Mouse (Mus musculus): ENCODE data around the gene 5830473C10Rik. TPM values are rescaled to one million over a fixed set of nuclear protein-coding genes. Genes with fewer than 3 reads are reported as not detected.

The 5830473C10Rik gene
- polyA plus RNA-seq, 1 experiment from 2014 or later: 1.8 TPM

- no peaks in the 10 kb centered on the region for H3K9me3 ChIP-seq (replicated peaks; ENCODE audit: control insufficient read depth, low read length)
- 77% methylated on average over 4 of the region's 4 CpGs for WGBS (ENCODE audit: insufficient replicate concordance)
Observed at GRCm38 (mm10) chr5:90627423-90627822, 66.5 kb downstream of the 5830473C10Rik start.

GRCm38 (mm10) chr5:90628011-90628410 is 67.1 kb downstream of the 5830473C10Rik start:
- Histone ChIP-seq H3K4me3 (ENCODE audit: low read depth, low read length) (no peak overlapping the region), H3K27ac (ENCODE audit: low read length) (no peak overlapping the region), H3K9me3 (replicated peaks; ENCODE audit: control insufficient read depth, low read length) (no peaks in the 10 kb centered on the region), H3K27me3 (ENCODE audit: control insufficient read depth, insufficient read depth, low read depth, low read length) (no peaks in the 10 kb centered on the region), H3K9ac (ENCODE audit: low read depth, low read length) (no peak overlapping the region), H3K4me1 (ENCODE audit: control insufficient read depth, low read depth, low read length) (no peaks in the 10 kb centered on the region), H3K36me3 (ENCODE audit: control insufficient read depth, insufficient read depth) (no peaks in the 10 kb centered on the region), H3K4me2 (ENCODE audit: low read depth, low read length) (no peak overlapping the region)
- WGBS (ENCODE audit: insufficient replicate concordance): 62% methylated on average over 3 of the region's 3 CpGs
- no peak for ATAC-seq (ENCODE audit: low read depth)

More at GRCm38 (mm10) chr5:90627423-90627822, 66.5 kb downstream of the 5830473C10Rik start:
- no peak overlapping the region for H3K4me3 ChIP-seq (ENCODE audit: low read depth, low read length)
- no peak for ATAC-seq (ENCODE audit: low read depth)
- H3K27me3 ChIP-seq (ENCODE audit: control insufficient read depth, insufficient read depth, low read depth, low read length): no peaks in the 10 kb centered on the region
- H3K4me2 ChIP-seq (ENCODE audit: low read depth, low read length): no peak overlapping the region
- no peak overlapping the region for H3K9ac ChIP-seq (ENCODE audit: low read depth, low read length)
- no peaks in the 10 kb centered on the region for H3K36me3 ChIP-seq (ENCODE audit: control insufficient read depth, insufficient read depth)
- no peaks in the 10 kb centered on the region for H3K4me1 ChIP-seq (ENCODE audit: control insufficient read depth, low read depth, low read length)
- no peak overlapping the region for H3K27ac ChIP-seq (ENCODE audit: low read length)

DNA sequence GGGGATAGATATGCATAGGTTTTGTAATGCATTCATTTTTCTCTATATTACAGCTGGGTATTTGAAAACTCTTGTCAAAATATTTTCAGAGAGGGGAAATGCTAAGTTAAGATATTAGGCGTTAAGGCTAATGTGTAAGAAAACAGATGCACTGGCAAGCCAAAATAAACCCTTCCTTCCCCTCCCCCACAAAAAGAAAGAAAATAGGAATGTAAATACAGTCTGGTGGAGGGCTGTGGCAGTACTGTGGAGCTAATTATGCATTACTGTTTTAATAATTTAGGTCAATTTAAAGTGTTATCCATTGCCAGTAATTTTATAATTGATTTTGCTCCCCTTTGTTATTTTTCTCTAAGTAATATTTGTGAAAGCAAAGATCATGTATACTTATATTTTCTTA is 67.6 kb downstream of the 5830473C10Rik start:
- Histone ChIP-seq H3K4me2 (ENCODE audit: low read depth, low read length) (no peak overlapping the region), H3K27me3 (ENCODE audit: control insufficient read depth, insufficient read depth, low read depth, low read length) (no peaks in the 10 kb centered on the region), H3K4me3 (ENCODE audit: low read depth, low read length) (no peak overlapping the region), H3K9me3 (replicated peaks; ENCODE audit: control insufficient read depth, low read length) (no peaks in the 10 kb centered on the region), H3K4me1 (ENCODE audit: control insufficient read depth, low read depth, low read length) (no peaks in the 10 kb centered on the region), H3K9ac (ENCODE audit: low read depth, low read length) (no peak overlapping the region), H3K36me3 (ENCODE audit: control insufficient read depth, insufficient read depth) (no peaks in the 10 kb centered on the region), H3K27ac (ENCODE audit: low read length) (no peak overlapping the region)
- ATAC-seq (ENCODE audit: low read depth): no peak
- 69% methylated on average over 1 of the region's 1 CpGs for WGBS (ENCODE audit: insufficient replicate concordance)

DNA sequence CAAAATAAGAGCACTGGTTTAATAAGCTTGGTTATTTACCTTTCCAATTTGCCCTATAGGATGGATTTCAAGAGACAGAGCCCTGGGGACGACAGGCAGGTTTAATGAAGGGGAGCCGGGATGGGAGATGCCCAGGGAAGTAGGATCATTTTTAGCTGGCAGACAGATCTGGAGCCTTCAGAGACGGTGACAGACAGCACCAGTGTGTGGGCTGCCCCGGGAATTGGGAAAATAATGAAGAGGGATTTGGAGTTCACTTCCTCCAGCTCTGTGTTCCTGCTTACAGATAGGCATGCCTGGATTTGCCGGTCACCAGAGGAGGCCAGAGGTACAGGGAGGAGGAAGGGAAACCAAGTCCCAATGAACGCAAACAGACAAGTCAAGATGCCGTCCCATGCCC is 74.0 kb downstream of the 5830473C10Rik start:
- ATAC-seq (ENCODE audit: low read depth): no peak
- no peak overlapping the region for H3K4me2 ChIP-seq (ENCODE audit: low read depth, low read length)
- WGBS (ENCODE audit: insufficient replicate concordance): 71% methylated on average over 7 of the region's 7 CpGs

GRCm38 (mm10) chr5:90640286-90641217 is 79.6 kb downstream of the 5830473C10Rik start, which contains the start of gene Rassf6:
Rassf6 (minus strand) TSS chr5:90640657.
- WGBS (ENCODE audit: insufficient replicate concordance): 7% methylated on average over 26 of the region's 26 CpGs
- Histone ChIP-seq H3K27me3 (ENCODE audit: control insufficient read depth, insufficient read depth, low read depth, low read length) (no peaks in the 10 kb centered on the region), H3K9me3 (replicated peaks; ENCODE audit: control insufficient read depth, low read length) (no peaks in the 10 kb centered on the region), H3K4me3 (ENCODE audit: low read depth, low read length) (peak within 1 kb of the TSS; percentile 56), H3K27ac (ENCODE audit: low read length) (peak within 1 kb of the TSS; percentile 82), H3K9ac (ENCODE audit: low read depth, low read length) (peak within 1 kb of the TSS; percentile 48), H3K36me3 (ENCODE audit: control insufficient read depth, insufficient read depth) (no peaks in the 10 kb centered on the region), H3K4me2 (ENCODE audit: low read depth, low read length) (peak within 1 kb of the TSS; percentile 52), H3K4me1 (ENCODE audit: control insufficient read depth, low read depth, low read length) (no peaks in the 10 kb centered on the region; the same call in 1 of the 2 replicates)
- peak; percentile 95 for ATAC-seq (ENCODE audit: low read depth)

More for the DNA sequence above, 74.0 kb downstream of the 5830473C10Rik start:
- Histone ChIP-seq H3K9ac (ENCODE audit: low read depth, low read length) (no peak overlapping the region), H3K4me1 (ENCODE audit: control insufficient read depth, low read depth, low read length) (no peaks in the 10 kb centered on the region), H3K36me3 (ENCODE audit: control insufficient read depth, insufficient read depth) (no peaks in the 10 kb centered on the region), H3K9me3 (replicated peaks; ENCODE audit: control insufficient read depth, low read length) (no peaks in the 10 kb centered on the region), H3K4me3 (ENCODE audit: low read depth, low read length) (no peak overlapping the region), H3K27me3 (ENCODE audit: control insufficient read depth, insufficient read depth, low read depth, low read length) (no peaks in the 10 kb centered on the region), H3K27ac (ENCODE audit: low read length) (no peak overlapping the region)

- 50% methylated on average over 10 of the region's 10 CpGs for WGBS (ENCODE audit: insufficient replicate concordance)
- H3K4me3 ChIP-seq (ENCODE audit: low read depth, low read length): peak overlapping the region; percentile 56
- H3K9ac ChIP-seq (ENCODE audit: low read depth, low read length): no peak overlapping the region
- H3K27me3 ChIP-seq (ENCODE audit: control insufficient read depth, insufficient read depth, low read depth, low read length): no peaks in the 10 kb centered on the region
- no peaks in the 10 kb centered on the region for H3K9me3 ChIP-seq (replicated peaks; ENCODE audit: control insufficient read depth, low read length)
- peak overlapping the region; percentile 82 for H3K27ac ChIP-seq (ENCODE audit: low read length)
- H3K4me1 ChIP-seq (ENCODE audit: control insufficient read depth, low read depth, low read length): no peaks in the 10 kb centered on the region; the same call in 1 of the 2 replicates
- no peaks in the 10 kb centered on the region for H3K36me3 ChIP-seq (ENCODE audit: control insufficient read depth, insufficient read depth)
- peak overlapping the region; percentile 52 for H3K4me2 ChIP-seq (ENCODE audit: low read depth, low read length)
- ATAC-seq (ENCODE audit: low read depth): peak; percentile 63
Observed at GRCm38 (mm10) chr5:90641218-90641610, 80.3 kb downstream of the 5830473C10Rik start.

DNA sequence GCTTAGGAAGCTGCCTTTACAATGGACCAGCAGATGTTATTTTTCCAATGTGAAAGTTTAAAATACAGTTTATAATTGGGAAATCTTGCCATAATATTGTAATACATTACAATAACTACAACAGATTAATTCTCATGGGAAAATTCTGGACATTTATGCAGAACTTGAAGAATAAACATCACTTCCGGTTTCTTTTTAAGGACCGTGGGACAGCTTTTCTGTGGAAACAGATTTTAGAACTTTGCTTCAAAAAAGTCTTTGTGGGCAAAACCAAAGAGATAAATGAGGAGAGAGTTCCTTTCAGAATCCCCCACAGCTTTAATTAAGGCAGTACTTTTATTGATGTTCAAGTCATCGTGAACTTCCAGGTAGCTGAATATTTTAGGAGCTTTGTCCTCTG is 84.7 kb downstream of the 5830473C10Rik start:
- Histone ChIP-seq H3K27me3 (ENCODE audit: control insufficient read depth, insufficient read depth, low read depth, low read length) (no peaks in the 10 kb centered on the region), H3K4me3 (ENCODE audit: low read depth, low read length) (no peak overlapping the region), H3K36me3 (ENCODE audit: control insufficient read depth, insufficient read depth) (no peaks in the 10 kb centered on the region), H3K9me3 (replicated peaks; ENCODE audit: control insufficient read depth, low read length) (no peaks in the 10 kb centered on the region), H3K27ac (ENCODE audit: low read length) (no peak overlapping the region), H3K4me1 (ENCODE audit: control insufficient read depth, low read depth, low read length) (no peaks in the 10 kb centered on the region; the same call in 1 of the 2 replicates), H3K9ac (ENCODE audit: low read depth, low read length) (no peak overlapping the region), H3K4me2 (ENCODE audit: low read depth, low read length) (no peak overlapping the region)
- ATAC-seq (ENCODE audit: low read depth): no peak
- WGBS (ENCODE audit: insufficient replicate concordance): 69% methylated on average over 3 of the region's 3 CpGs

GRCm38 (mm10) chr5:90646398-90646797 is 85.5 kb downstream of the 5830473C10Rik start:
- 63% methylated on average over 5 of the region's 5 CpGs for WGBS (ENCODE audit: insufficient replicate concordance)
- H3K9me3 ChIP-seq (replicated peaks; ENCODE audit: control insufficient read depth, low read length): no peaks in the 10 kb centered on the region
- no peak for ATAC-seq (ENCODE audit: low read depth)

More at GRCm38 (mm10) chr5:90646398-90646797, 85.5 kb downstream of the 5830473C10Rik start:
- Histone ChIP-seq H3K4me3 (ENCODE audit: low read depth, low read length) (no peak overlapping the region), H3K4me2 (ENCODE audit: low read depth, low read length) (no peak overlapping the region), H3K9ac (ENCODE audit: low read depth, low read length) (no peak overlapping the region), H3K27ac (ENCODE audit: low read length) (no peak overlapping the region), H3K4me1 (ENCODE audit: control insufficient read depth, low read depth, low read length) (no peaks in the 10 kb centered on the region), H3K36me3 (ENCODE audit: control insufficient read depth, insufficient read depth) (no peaks in the 10 kb centered on the region), H3K27me3 (ENCODE audit: control insufficient read depth, insufficient read depth, low read depth, low read length) (no peaks in the 10 kb centered on the region)
